Mouse (Mus musculus): ENCODE measurements around the gene Sc5d. TPM values are rescaled to one million over a fixed set of nuclear protein-coding genes. Genes with fewer than 3 reads are reported as not detected.
A peak's percentile ranks its signal among the peaks of the same experiment; 100 is the strongest.

Gene Sc5d
- polyA plus RNA-seq, 1 experiment = 88.8 TPM

DNA sequence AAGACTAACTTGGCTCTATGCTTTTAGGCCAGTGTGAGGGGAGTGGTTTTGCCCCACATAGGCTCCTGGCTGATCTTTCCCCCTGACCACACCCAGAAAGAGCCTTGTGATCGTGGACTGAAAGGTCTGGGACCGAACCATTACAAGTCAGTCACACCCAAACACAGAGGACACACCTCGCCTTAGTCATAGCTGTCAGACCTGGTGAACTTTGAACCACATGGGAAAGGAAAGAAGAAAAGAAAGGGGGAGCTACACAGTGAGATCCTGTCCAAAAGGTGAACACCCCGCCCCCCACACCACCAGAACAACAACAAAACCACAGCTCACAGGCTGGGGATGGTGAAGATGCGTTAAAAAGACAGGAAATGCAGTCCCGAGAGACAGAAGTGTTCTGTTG is 14.9 kb downstream of the Sc5d start:
- no peak overlapping the region for H3K4me3 ChIP-seq (replicated peaks; ENCODE audit: insufficient read depth, low read depth, low read length)
- DNase-seq = no peak
- H3K27me3 ChIP-seq (ENCODE audit: control insufficient read depth, insufficient read depth, low read length) = no peaks in the 10 kb centered on the region
- 92% methylated on average over 6 of the region's 6 CpGs for WGBS
- H3K4me1 ChIP-seq (ENCODE audit: control insufficient read depth, insufficient read depth, low read length) = no peaks in the 10 kb centered on the region
- TF ChIP-seq POLR2A (IDR thresholded peaks at IDR 0.05; ENCODE audit: borderline replicate concordance, insufficient read depth, low read length) = no peak
- H3K27ac ChIP-seq (ENCODE audit: insufficient read depth, low read length) = no peak overlapping the region

DNA sequence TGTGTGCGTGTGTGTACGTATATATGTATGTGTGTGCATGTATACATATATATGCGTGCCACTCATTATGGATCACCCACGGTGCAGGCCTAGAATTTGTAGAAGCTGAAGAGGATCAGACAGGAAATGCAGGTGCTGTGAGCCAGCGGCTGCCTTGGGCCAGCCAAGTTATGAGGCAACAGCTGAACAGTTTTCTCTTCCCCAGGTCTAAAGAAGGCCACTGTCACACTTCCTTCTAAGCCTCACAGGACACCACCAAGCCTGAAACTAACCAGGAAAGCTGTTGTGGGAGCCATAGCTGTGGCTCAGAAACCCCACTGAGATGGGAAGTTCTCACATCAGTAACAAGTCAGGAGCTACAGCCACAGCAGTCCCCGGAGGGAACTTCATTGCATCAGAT is 17.4 kb downstream of the Sc5d start:
- no peaks in the 10 kb centered on the region for H3K4me1 ChIP-seq (ENCODE audit: control insufficient read depth, insufficient read depth, low read length)
- DNase-seq = no peak
- TF ChIP-seq POLR2A (IDR thresholded peaks at IDR 0.05; ENCODE audit: borderline replicate concordance, insufficient read depth, low read length) (no peak), CTCF (IDR thresholded peaks at IDR 0.05; ENCODE audit: borderline replicate concordance, insufficient read depth, low read depth, low read length) (no peak)
- H3K27me3 ChIP-seq (ENCODE audit: control insufficient read depth, insufficient read depth, low read length) = no peaks in the 10 kb centered on the region
- H3K4me3 ChIP-seq (replicated peaks; ENCODE audit: insufficient read depth, low read depth, low read length) = no peak overlapping the region
- 87% methylated on average over 6 of the region's 6 CpGs for WGBS
- no peak overlapping the region for H3K27ac ChIP-seq (ENCODE audit: insufficient read depth, low read length)

DNA sequence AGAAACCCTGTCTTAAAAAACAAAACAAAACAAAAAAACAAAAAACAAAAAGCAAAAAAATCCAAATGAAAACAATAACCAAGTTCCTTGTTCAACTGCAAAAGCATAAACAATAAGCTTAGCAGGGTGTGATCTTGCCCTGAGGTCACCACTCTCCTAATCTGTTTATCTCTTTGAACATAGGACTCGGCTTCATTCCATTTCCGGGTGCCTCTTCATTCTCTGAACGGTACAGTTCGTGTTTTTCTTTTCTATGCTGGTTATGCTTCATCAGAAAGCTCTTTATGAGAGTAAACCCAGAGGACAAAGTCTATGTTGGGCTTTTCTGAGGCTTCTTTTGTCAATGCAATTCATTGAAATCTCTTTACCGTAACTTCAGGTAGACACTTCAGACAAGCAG is 19.9 kb downstream of the Sc5d start:
- DNase-seq = no peak
- 89% methylated on average over 5 of the region's 5 CpGs for WGBS
- Histone ChIP-seq H3K4me1 (ENCODE audit: control insufficient read depth, insufficient read depth, low read length) (peaks cover 6% of the 10 kb centered on the region; the same call in 1 of the 2 replicates), H3K4me3 (replicated peaks; ENCODE audit: insufficient read depth, low read depth, low read length) (no peak overlapping the region), H3K27ac (ENCODE audit: insufficient read depth, low read length) (no peak overlapping the region), H3K27me3 (ENCODE audit: control insufficient read depth, insufficient read depth, low read length) (no peaks in the 10 kb centered on the region)
- TF ChIP-seq POLR2A (IDR thresholded peaks at IDR 0.05; ENCODE audit: borderline replicate concordance, insufficient read depth, low read length) = no peak
- TF ChIP-seq CTCF (IDR thresholded peaks at IDR 0.05; ENCODE audit: borderline replicate concordance, insufficient read depth, low read depth, low read length) = no peak

DNA sequence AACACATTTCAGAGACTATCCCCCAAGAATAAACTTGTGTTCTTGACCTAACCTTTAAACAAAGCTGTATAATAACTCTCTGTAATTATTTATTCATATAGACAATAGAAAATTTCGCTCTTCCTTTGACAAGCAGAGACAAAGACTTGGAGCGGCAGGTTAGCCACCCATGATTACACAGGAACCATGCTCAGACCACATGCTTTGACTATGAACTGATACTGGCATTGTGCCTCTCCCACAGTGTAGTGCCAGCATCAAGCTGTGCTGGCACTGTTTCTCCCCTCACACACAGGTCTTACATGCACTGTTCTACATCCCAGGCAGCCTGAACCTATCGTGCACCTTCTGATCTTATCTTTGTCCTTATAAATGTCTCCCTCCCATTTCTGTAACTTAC is 23.0 kb downstream of the Sc5d start:
- TF ChIP-seq CTCF (IDR thresholded peaks at IDR 0.05; ENCODE audit: borderline replicate concordance, insufficient read depth, low read depth, low read length) (no peak), POLR2A (IDR thresholded peaks at IDR 0.05; ENCODE audit: borderline replicate concordance, insufficient read depth, low read length) (no peak; the same call in 1 of the 2 replicates)
- H3K27me3 ChIP-seq (ENCODE audit: control insufficient read depth, insufficient read depth, low read length) = no peaks in the 10 kb centered on the region
- no peak overlapping the region for H3K4me3 ChIP-seq (replicated peaks; ENCODE audit: insufficient read depth, low read depth, low read length)
- peaks cover 6% of the 10 kb centered on the region; the same call in 1 of the 2 replicates for H3K4me1 ChIP-seq (ENCODE audit: control insufficient read depth, insufficient read depth, low read length)
- H3K27ac ChIP-seq (ENCODE audit: insufficient read depth, low read length) = no peak overlapping the region
- 6% methylated on average over 3 of the region's 3 CpGs for WGBS
- peak; percentile 47 to 54 for DNase-seq

DNA sequence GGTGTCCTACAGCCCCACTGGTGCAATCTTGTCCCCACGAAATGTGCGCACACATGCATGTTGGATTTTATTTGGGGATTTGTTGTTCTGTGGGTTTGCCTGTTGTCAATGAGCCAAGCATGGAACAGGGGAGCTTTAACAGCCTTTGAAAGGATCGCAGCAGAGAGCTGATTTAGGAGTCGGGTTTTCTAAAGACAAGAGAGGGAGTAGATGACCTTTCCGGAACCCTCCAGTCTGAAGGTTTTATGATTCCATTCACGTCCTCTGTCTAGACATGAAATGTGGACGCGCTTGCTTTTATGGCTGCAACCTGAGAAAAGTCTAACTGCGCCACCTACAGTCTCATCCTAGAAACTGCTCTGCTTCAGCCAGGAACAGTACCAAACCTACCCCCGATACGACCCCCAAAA is 23.5 kb downstream of the Sc5d start:
- WGBS = 12% methylated on average over 11 of the region's 11 CpGs
- Histone ChIP-seq H3K27me3 (ENCODE audit: control insufficient read depth, insufficient read depth, low read length) (no peaks in the 10 kb centered on the region), H3K4me1 (ENCODE audit: control insufficient read depth, insufficient read depth, low read length) (peaks cover 6% of the 10 kb centered on the region; the same call in 1 of the 2 replicates), H3K4me3 (replicated peaks; ENCODE audit: insufficient read depth, low read depth, low read length) (no peak overlapping the region), H3K27ac (ENCODE audit: insufficient read depth, low read length) (peak overlapping the region; percentile 29; the same call in 1 of the 2 replicates)
- peak; percentile 72 to 78 for DNase-seq
- TF ChIP-seq POLR2A (IDR thresholded peaks at IDR 0.05; ENCODE audit: borderline replicate concordance, insufficient read depth, low read length) (no peak; the same call in 1 of the 2 replicates), CTCF (IDR thresholded peaks at IDR 0.05; ENCODE audit: borderline replicate concordance, insufficient read depth, low read depth, low read length) (peak; percentile 70)

DNA sequence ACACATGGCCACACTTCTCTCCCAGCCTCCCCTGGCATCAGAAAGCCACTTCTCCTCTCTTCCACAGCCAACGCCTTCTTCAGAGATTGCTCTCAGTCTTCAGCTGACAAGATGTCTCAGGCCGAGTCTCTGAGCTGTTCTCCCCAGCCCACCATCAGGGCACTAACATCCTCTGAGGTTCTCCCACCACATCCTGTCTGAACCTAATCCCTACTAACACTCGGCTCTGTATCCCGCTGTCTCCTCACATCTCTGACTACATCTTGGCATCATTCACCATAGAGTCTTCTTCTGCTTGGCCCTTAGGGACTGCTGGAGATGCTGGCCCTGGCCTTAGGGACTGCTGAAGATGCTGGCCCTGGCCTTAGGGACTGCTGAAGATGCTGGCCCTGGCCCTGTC is 25.2 kb downstream of the Sc5d start:
- Histone ChIP-seq H3K4me3 (replicated peaks; ENCODE audit: insufficient read depth, low read depth, low read length) (no peak overlapping the region), H3K27me3 (ENCODE audit: control insufficient read depth, insufficient read depth, low read length) (no peaks in the 10 kb centered on the region), H3K4me1 (ENCODE audit: control insufficient read depth, insufficient read depth, low read length) (peaks cover 6% of the 10 kb centered on the region; the same call in 1 of the 2 replicates), H3K27ac (ENCODE audit: insufficient read depth, low read length) (no peak overlapping the region)
- TF ChIP-seq CTCF (IDR thresholded peaks at IDR 0.05; ENCODE audit: borderline replicate concordance, insufficient read depth, low read depth, low read length) = no peak
- no peak for TF ChIP-seq POLR2A (IDR thresholded peaks at IDR 0.05; ENCODE audit: borderline replicate concordance, insufficient read depth, low read length)
- 92% methylated on average over 4 of the region's 4 CpGs for WGBS
- no peak for DNase-seq

DNA sequence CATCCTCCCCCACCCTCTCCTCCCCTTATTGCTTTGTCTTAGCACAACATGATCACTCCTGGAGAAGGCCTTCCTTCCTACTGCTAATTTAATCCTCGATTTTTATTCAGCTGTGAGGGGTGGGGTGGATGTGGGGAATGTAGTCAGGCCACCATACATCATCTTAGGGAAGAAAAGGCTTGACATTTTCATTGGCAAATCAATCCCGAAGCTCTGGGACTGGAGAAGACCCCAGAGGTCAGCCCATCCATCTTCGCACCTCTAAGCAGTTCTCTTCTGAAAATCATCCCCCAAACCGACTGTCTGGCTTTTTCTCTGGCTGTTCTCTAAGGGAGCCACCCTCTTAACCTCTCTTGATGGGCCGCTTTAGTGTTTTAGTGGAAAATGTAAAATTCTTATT is 32.9 kb downstream of the Sc5d start:
- no peak for DNase-seq
- H3K27ac ChIP-seq (ENCODE audit: insufficient read depth, low read length) = no peak overlapping the region
- 77% methylated on average over 5 of the region's 5 CpGs for WGBS
- TF ChIP-seq CTCF (IDR thresholded peaks at IDR 0.05; ENCODE audit: borderline replicate concordance, insufficient read depth, low read depth, low read length) (no peak), POLR2A (IDR thresholded peaks at IDR 0.05; ENCODE audit: borderline replicate concordance, insufficient read depth, low read length) (no peak)
- H3K4me3 ChIP-seq (replicated peaks; ENCODE audit: insufficient read depth, low read depth, low read length) = no peak overlapping the region
- H3K27me3 ChIP-seq (ENCODE audit: control insufficient read depth, insufficient read depth, low read length) = no peaks in the 10 kb centered on the region
- H3K4me1 ChIP-seq (ENCODE audit: control insufficient read depth, insufficient read depth, low read length) = peaks cover 24% of the 10 kb centered on the region

DNA sequence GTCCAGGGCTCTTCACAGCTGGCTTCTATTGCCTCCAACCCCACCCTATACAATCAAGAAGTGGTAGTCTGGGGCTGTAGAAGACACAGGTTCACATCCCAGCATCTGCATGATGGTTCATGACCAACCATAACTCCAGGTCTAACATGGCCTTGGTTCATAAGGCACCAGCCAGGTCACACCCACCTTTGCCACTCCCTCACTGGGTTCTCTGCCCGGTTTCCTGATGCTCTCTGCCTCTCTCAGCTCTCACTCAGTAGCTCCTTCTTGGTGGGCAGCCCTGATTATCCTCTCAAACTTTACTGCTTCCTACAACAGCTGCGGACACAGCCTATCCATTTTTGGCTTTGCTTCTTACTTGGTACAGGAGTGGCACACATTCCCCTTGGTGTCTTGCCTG is 33.7 kb downstream of the Sc5d start:
- peaks cover 24% of the 10 kb centered on the region for H3K4me1 ChIP-seq (ENCODE audit: control insufficient read depth, insufficient read depth, low read length)
- TF ChIP-seq POLR2A (IDR thresholded peaks at IDR 0.05; ENCODE audit: borderline replicate concordance, insufficient read depth, low read length) (no peak), CTCF (IDR thresholded peaks at IDR 0.05; ENCODE audit: borderline replicate concordance, insufficient read depth, low read depth, low read length) (no peak)
- peak overlapping the region; percentile 77 for H3K27ac ChIP-seq (ENCODE audit: insufficient read depth, low read length)
- H3K4me3 ChIP-seq (replicated peaks; ENCODE audit: insufficient read depth, low read depth, low read length) = no peak overlapping the region
- WGBS = 60% methylated on average over 2 of the region's 2 CpGs
- H3K27me3 ChIP-seq (ENCODE audit: control insufficient read depth, insufficient read depth, low read length) = no peaks in the 10 kb centered on the region
- peak in 1 of 2 experiments; percentile 26 for DNase-seq

Data from cerebellum, adult 2 months (tissue).